Mouse (Mus musculus) limb, embryonic 14.5 days (tissue): ENCODE results near the gene Ctbs. TPM values are rescaled to one million over a fixed set of nuclear protein-coding genes. Genes with fewer than 3 reads are reported as not detected.

Experiments used
- ATAC-seq: fragments of 200-750 bp; cut with Nextera tagmentation; 2 replicates; pipeline ENCODE4 v1.8.0; 2017; ENCODE audit warnings: low read depth, moderate number of reproducible peaks, moderate TSS enrichment; ENCODE audit not compliant: low FRiP score
- DNase-seq: peaks from one replicate; pipeline ENCODE4 v3.0.0-alpha.2; 2015; ENCODE audit warnings: low spot score
- H3K27ac ChIP-seq: fragments of 300-500 bp; sonication (generic); replicated peaks from 2 replicates; pipeline ENCODE4 v1.5.1; 2014; ENCODE audit warnings: low read depth, mild to moderate bottlenecking, low read length, moderate library complexity, mixed read lengths
- H3K27me3 ChIP-seq: fragments of 300-500 bp; sonication (generic); 2 replicates; pipeline ENCODE4 v1.6.1; 2014; ENCODE audit warnings: low read length, mixed read lengths; ENCODE audit not compliant: control insufficient read depth, insufficient read depth
- H3K36me3 ChIP-seq: fragments of 300-500 bp; sonication (generic); 2 replicates; pipeline ENCODE4 v1.6.1; 2014; ENCODE audit warnings: mild to moderate bottlenecking, low read length, moderate library complexity, mixed read lengths; ENCODE audit not compliant: control insufficient read depth, insufficient read depth
- H3K4me1 ChIP-seq: fragments of 300-500 bp; sonication (generic); 2 replicates; pipeline ENCODE4 v1.6.1; 2014; ENCODE audit warnings: antibody characterized with exemption, low read length, mixed read lengths; ENCODE audit not compliant: control insufficient read depth, insufficient read depth
- H3K4me2 ChIP-seq: fragments of 300-500 bp; sonication (generic); replicated peaks from 2 replicates; pipeline ENCODE4 v1.6.1; 2014; ENCODE audit warnings: low read depth, mild to moderate bottlenecking, low read length, moderate library complexity; ENCODE audit not compliant: severe bottlenecking
- H3K4me3 ChIP-seq: fragments of 300-500 bp; sonication (generic); replicated peaks from 2 replicates; pipeline ENCODE4 v1.5.1; 2014; ENCODE audit warnings: low read length
- H3K9ac ChIP-seq: fragments of 300-500 bp; sonication (generic); 2 replicates; pipeline ENCODE4 v1.6.1; 2014; ENCODE audit warnings: mild to moderate bottlenecking, low read depth, low read length, moderate library complexity; ENCODE audit not compliant: severe bottlenecking
- H3K9me3 ChIP-seq: fragments of 300-500 bp; sonication (generic); 2 replicates; pipeline ENCODE4 v1.6.1; 2016; ENCODE audit warnings: low read length; ENCODE audit not compliant: control insufficient read depth
- POLR2A ChIP-seq: fragments of 200-500 bp; IDR thresholded peaks from 2 replicates; pipeline ENCODE4 v1.8.0; 2012; ENCODE audit warnings: inconsistent platforms, mild to moderate bottlenecking, moderate library complexity, borderline replicate concordance; ENCODE audit not compliant: insufficient read depth, insufficient read length; ENCODE audit errors: extremely low read depth
- WGBS: fragments of 180-500 bp; shearing (Covaris S2); extraction: QIAGEN DNeasy Blood & Tissue Kit; methylation state at CpG from one replicate; pipeline ENCODE4 v1.1.7; 2014; 5-methylcytosine and 5-hydroxymethylcytosine counted together
- polyA plus RNA-seq, 2 experiments: library from polyadenylated mRNA; depleted of rRNA in 1 of 2; stranded (reverse) in 1 of 2; unstranded in 1 of 2; fragments of >200 nt; fragmentation: Nextera tagmentation in 1 of 2; extraction: Ambion mirVana in 1 of 2; gene quantifications; 2 replicates each; pipeline versions ENCODE4 v1.2.1 to v1.2.3; 2012 to 2014

Gene Ctbs
- polyA plus RNA-seq, 2 experiments = 5.4 to 9.3 TPM

DNA sequence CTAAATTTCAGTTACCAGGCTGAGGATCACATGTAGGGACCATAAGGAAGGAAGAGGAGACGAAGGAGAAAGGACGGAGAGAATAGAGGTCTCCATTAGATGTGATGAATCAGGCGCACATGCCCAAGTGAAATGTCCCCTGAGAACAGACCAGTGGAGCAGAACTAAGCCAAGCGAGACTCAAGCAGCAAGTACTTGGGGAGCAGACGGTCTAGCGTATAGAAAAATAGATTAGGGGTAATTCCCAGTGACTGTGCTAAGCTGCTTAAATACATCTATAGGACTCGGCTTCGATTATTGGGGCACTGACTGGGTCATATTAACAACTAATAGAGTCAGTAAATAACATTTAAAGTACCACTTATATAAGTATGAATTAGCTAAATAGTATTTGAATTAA, 45.3 kb downstream of the Ctbs start:
- 85% methylated on average over 8 of the region's 8 CpGs for WGBS
- no peaks in the 10 kb centered on the region for H3K27me3 ChIP-seq
- H3K36me3 ChIP-seq = no peaks in the 10 kb centered on the region
- no peak overlapping the region for H3K9ac ChIP-seq
- ATAC-seq (no peak), DNase-seq (no peak)
- H3K4me2 ChIP-seq = no peak overlapping the region
- H3K4me1 ChIP-seq = no peaks in the 10 kb centered on the region
- no peaks in the 10 kb centered on the region for H3K9me3 ChIP-seq
- TF ChIP-seq POLR2A = no peak
- H3K27ac ChIP-seq = no peak overlapping the region
- no peak overlapping the region for H3K4me3 ChIP-seq

DNA sequence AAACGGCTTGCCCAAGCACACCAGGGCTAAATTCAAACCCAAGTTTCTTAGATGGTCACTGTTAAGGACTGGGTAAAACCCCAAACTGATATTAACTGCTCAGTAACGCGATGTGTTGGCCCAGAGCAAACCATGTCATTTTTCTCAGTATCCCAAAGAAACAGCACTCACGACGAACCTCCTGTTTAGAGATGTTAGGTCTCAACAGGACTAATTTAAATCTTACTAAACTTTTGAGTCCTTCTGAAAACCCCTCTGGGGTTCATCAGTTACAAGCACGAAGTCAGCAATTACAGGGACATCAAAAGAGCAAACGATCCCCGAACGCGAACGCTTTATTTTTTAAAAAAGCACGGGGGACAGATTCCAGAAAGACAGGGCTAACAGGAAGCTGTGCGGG, 49.4 kb downstream of the Ctbs start:
- no peaks in the 10 kb centered on the region for H3K27me3 ChIP-seq
- H3K36me3 ChIP-seq = peaks cover 9% of the 10 kb centered on the region
- peak overlapping the region; percentile 93 for H3K4me3 ChIP-seq
- peak overlapping the region; percentile 52 for H3K4me2 ChIP-seq
- DNase-seq = peak; percentile 32
- H3K27ac ChIP-seq = peak overlapping the region; percentile 96
- peak overlapping the region; percentile 94 for H3K9ac ChIP-seq
- no peak for TF ChIP-seq POLR2A
- H3K9me3 ChIP-seq = no peaks in the 10 kb centered on the region
- 2% methylated on average over 13 of the region's 13 CpGs for WGBS
- ATAC-seq = no peak
- H3K4me1 ChIP-seq = peaks cover 16% of the 10 kb centered on the region

DNA sequence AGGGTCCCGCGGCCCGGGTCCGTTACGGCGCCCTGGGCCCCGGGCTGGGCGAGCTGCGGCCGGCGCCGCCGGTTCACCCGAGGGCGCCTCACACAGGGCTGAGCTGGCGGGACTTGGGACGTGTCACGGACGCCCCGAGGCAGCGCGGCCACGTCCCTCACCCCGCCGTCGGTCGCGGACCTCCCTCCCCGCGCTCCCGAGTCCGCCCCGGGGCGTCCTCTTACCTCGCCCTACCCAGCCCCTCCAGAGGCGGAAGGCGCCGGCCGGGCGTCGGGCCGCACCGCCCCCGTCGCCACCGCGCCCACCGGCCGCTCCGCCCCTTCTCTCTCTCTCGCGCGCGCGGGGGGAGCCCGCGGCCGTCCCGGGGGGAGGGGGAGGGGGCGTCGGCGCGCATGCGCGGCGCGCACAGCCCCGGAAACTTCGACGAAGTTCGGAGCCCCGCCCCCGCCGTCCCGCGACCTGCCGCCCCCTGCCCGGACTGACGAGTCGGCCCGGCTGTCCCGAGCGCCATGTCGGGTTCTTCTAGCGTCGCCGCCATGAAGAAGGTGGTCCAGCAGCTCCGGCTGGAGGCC, 49.9 kb downstream of the Ctbs start, which contains the start of the genes Spata1 and Gng5:
TSS of gene Spata1 (minus strand) at position 323 of the 572 bp plus-strand sequence.
TSS of gene Gng5 (plus strand) at position 377 of the 572 bp plus-strand sequence.
- H3K27ac ChIP-seq = peak within 1 kb of the TSS; percentile 96
- H3K4me1 ChIP-seq = peaks cover 16% of the 10 kb centered on the region
- H3K4me3 ChIP-seq = peak within 1 kb of the TSS; percentile 93
- H3K9me3 ChIP-seq = no peaks in the 10 kb centered on the region
- under 1% methylated on average over 27 of the region's 88 CpGs for WGBS
- H3K27me3 ChIP-seq = no peaks in the 10 kb centered on the region
- peak within 1 kb of the TSS; percentile 94 for H3K9ac ChIP-seq
- peak; percentile 78; the same call in 1 of the 2 replicates for TF ChIP-seq POLR2A
- H3K36me3 ChIP-seq = peaks cover 14% of the 10 kb centered on the region
- ATAC-seq (peak; percentile 92), DNase-seq (peak; percentile 89)
- H3K4me2 ChIP-seq = peak within 1 kb of the TSS; percentile 79

DNA sequence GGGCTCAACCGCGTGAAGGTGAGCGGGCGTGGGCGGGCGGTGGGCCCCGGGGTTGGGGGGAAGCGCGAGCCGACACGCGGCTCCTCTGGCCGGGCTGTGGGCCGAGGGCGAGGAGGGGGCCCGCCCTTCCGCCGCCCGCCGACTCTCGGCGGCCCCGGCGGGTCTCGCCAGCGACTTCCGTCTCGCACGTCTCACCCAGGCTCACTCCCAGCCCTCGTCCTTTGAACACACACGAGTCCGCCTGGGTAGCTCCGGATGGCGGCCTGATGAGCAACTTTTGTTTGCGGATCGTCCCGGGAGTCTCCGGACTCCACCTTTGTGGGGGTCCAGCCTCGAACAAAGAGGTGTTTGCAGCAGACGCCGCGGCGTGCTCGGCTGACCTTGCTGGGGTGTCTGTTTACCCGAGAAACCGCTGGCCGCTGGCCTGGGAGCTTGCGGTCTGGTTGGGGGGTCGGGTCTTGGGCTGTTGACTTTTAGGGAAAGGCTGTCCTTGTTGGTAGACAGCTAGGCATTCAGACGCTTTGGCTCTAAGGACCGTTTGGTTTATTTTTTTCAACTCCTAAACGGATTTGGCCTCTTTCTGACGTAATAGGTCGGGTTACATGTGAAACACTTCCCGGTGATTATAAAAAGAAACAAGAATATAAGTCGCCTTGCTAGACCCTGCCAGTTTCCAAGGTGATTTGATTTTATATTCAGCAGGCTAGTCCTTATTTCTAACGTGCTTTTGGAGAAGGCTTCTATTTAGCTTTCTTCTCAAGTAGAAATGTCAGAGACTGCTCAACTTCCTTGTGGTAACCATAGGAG, 50.6 kb downstream of the Ctbs start:
- no peak for TF ChIP-seq POLR2A
- H3K9ac ChIP-seq = peak overlapping the region; percentile 94
- H3K4me1 ChIP-seq = peaks cover 16% of the 10 kb centered on the region
- WGBS = 1% methylated on average over 24 of the region's 57 CpGs
- peak; percentile 77 for ATAC-seq
- peak; percentile 60 for DNase-seq
- H3K9me3 ChIP-seq = no peaks in the 10 kb centered on the region
- H3K4me2 ChIP-seq = peak overlapping the region; percentile 79
- peaks cover 18% of the 10 kb centered on the region for H3K36me3 ChIP-seq
- peak overlapping the region; percentile 96 for H3K27ac ChIP-seq
- peak overlapping the region; percentile 93 for H3K4me3 ChIP-seq
- no peaks in the 10 kb centered on the region for H3K27me3 ChIP-seq

DNA sequence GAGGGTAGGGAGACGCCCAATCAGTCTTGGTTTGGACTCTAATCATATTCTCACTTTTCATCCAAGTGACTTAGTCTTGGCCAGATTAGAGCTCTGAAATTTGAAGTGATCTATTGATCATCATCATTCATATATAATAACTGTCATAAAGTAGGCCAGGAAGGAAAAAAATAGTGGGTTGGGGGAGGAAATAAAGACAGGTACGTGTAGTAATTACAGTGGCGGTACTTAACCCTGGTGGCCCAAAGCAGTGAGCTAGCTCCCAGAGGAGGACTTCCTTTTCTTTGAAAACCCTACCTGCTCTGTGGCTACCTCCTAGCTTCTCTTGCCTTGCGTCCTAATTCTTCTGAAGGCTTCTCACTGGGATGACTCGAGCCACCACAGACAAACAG, 51.2 kb downstream of the Ctbs start:
- no peaks in the 10 kb centered on the region for H3K27me3 ChIP-seq
- WGBS = 4% methylated on average over 5 of the region's 5 CpGs
- peaks cover 16% of the 10 kb centered on the region for H3K4me1 ChIP-seq
- H3K27ac ChIP-seq = peak overlapping the region; percentile 96; the same call in 1 of the 2 replicates
- TF ChIP-seq POLR2A = no peak
- H3K9ac ChIP-seq = peak overlapping the region; percentile 94
- no peaks in the 10 kb centered on the region for H3K9me3 ChIP-seq
- ATAC-seq = no peak
- DNase-seq = no peak
- H3K36me3 ChIP-seq = peaks cover 23% of the 10 kb centered on the region
- peak overlapping the region; percentile 93 for H3K4me3 ChIP-seq
- H3K4me2 ChIP-seq = peak overlapping the region; percentile 79
